Mouse (Mus musculus) olfactory bulb, adult 2 months (tissue): ENCODE measurements around the gene Sned1.

Source experiments
- CTCF ChIP-seq: fragments of 200-500 bp; IDR thresholded peaks from 2 replicates; pipeline ENCODE4 v1.5.1; 2012; ENCODE audit warnings: low read depth, mild to moderate bottlenecking, low read length, moderate library complexity; ENCODE audit not compliant: insufficient read depth
- POLR2A ChIP-seq: fragments of 200-500 bp; IDR thresholded peaks from 2 replicates; pipeline ENCODE4 v1.6.1; 2012; ENCODE audit warnings: mild to moderate bottlenecking, low read depth, low read length, moderate library complexity; ENCODE audit not compliant: insufficient read depth

- TF ChIP-seq CTCF = no peak
- no peak for TF ChIP-seq POLR2A
Observed at GRCm38 (mm10) chr1:93238201-93238600, 2.6 kb downstream of the Sned1 start.
